Mouse (Mus musculus) embryonic facial prominence, embryonic 10.5 days (tissue): Measurements from ENCODE around the gene Ly75. TPM values are rescaled to one million over a fixed set of nuclear protein-coding genes. Genes with fewer than 3 reads are reported as not detected.

ENCODE experiments used
- DNase-seq: peaks from one replicate; pipeline ENCODE4 v3.0.0-alpha.2; 2017; ENCODE audit warnings: low spot score
- H3K27ac ChIP-seq: fragments of 300-500 bp; sonication (generic); replicated peaks from 2 replicates; pipeline ENCODE4 v1.5.1; 2016; ENCODE audit warnings: mild to moderate bottlenecking
- H3K27me3 ChIP-seq: fragments of 300-500 bp; sonication (generic); replicated peaks from 2 replicates; pipeline ENCODE4 v1.6.1; 2016; ENCODE audit warnings: low read depth, mild to moderate bottlenecking; ENCODE audit not compliant: poor library complexity, severe bottlenecking
- H3K36me3 ChIP-seq: fragments of 300-500 bp; sonication (generic); replicated peaks from 2 replicates; pipeline ENCODE4 v1.6.1; 2016; ENCODE audit warnings: mild to moderate bottlenecking, moderate library complexity
- H3K4me1 ChIP-seq: fragments of 300-500 bp; sonication (generic); 2 replicates; pipeline ENCODE4 v1.6.1; 2016
- H3K4me3 ChIP-seq: fragments of 300-500 bp; sonication (generic); 2 replicates; pipeline ENCODE4 v1.5.1; 2016; ENCODE audit warnings: mild to moderate bottlenecking, moderate library complexity
- H3K9me3 ChIP-seq: fragments of 300-500 bp; sonication (generic); 2 replicates; pipeline ENCODE4 v1.6.1; 2016; ENCODE audit warnings: mild to moderate bottlenecking
- WGBS: fragments of 180-500 bp; shearing (Covaris S2); methylation state at CpG from one replicate; pipeline ENCODE4 v1.1.7; 2016; 5-methylcytosine and 5-hydroxymethylcytosine counted together
- polyA plus RNA-seq: library from polyadenylated mRNA; unstranded; fragments of >200 nt; fragmentation: Nextera tagmentation; extraction: Ambion mirVana; gene quantifications from 2 replicates; pipeline ENCODE4 v1.2.1, GENCODE M21; 2016

Ly75 gene
- polyA plus RNA-seq: 5.6 and 6.6 TPM in 2 replicates

GRCm38 (mm10) chr2:60382858-60383669 lies at the start of gene Ly75:
Gene Ly75, minus strand, starts transcription at chr2:60383303.
- DNase-seq: peak; percentile 95
- Histone ChIP-seq H3K4me3 (peak within 1 kb of the TSS; percentile 74), H3K27me3 (peaks cover 22% of the 10 kb centered on the region), H3K4me1 (peaks cover 15% of the 10 kb centered on the region), H3K27ac (peak within 1 kb of the TSS; percentile 82), H3K9me3 (no peaks in the 10 kb centered on the region), H3K36me3 (no peaks in the 10 kb centered on the region)
- under 1% methylated on average over 46 of the region's 46 CpGs for WGBS

- no peak for DNase-seq
- Histone ChIP-seq H3K4me3 (no peak overlapping the region), H3K9me3 (no peaks in the 10 kb centered on the region), H3K4me1 (no peaks in the 10 kb centered on the region), H3K27ac (no peak overlapping the region), H3K36me3 (no peaks in the 10 kb centered on the region), H3K27me3 (no peaks in the 10 kb centered on the region)
- WGBS: 80% methylated on average over 8 of the region's 8 CpGs
These were observed 47.4 kb upstream of the Ly75 start for GRCm38 (mm10) chr2:60430315-60431021.

GRCm38 (mm10) chr2:60418075-60418474 lies 35.0 kb upstream of the Ly75 start:
- 0 out of 2 replicates have a peak, but pooled peaks cover 2% of the 10 kb centered on the region for H3K4me1 ChIP-seq
- no peaks in the 10 kb centered on the region for H3K36me3 ChIP-seq
- H3K4me3 ChIP-seq: no peak overlapping the region
- H3K27me3 ChIP-seq: no peaks in the 10 kb centered on the region
- no peak overlapping the region for H3K27ac ChIP-seq
- no peaks in the 10 kb centered on the region for H3K9me3 ChIP-seq
- WGBS: 12% methylated on average over 6 of the region's 6 CpGs
- peak; percentile 77 for DNase-seq

- Histone ChIP-seq H3K4me1 (peaks cover 12% of the 10 kb centered on the region), H3K27me3 (no peaks in the 10 kb centered on the region), H3K4me3 (no peak overlapping the region), H3K9me3 (no peaks in the 10 kb centered on the region), H3K27ac (no peak overlapping the region), H3K36me3 (no peaks in the 10 kb centered on the region)
- WGBS: 54% methylated on average over 8 of the region's 8 CpGs
- no peak for DNase-seq
These were observed 31.2 kb upstream of the Ly75 start for GRCm38 (mm10) chr2:60414334-60414733.

- Histone ChIP-seq H3K4me3 (no peak overlapping the region), H3K9me3 (no peaks in the 10 kb centered on the region), H3K27me3 (no peaks in the 10 kb centered on the region), H3K27ac (no peak overlapping the region), H3K36me3 (no peaks in the 10 kb centered on the region), H3K4me1 (peaks cover 12% of the 10 kb centered on the region)
- 85% methylated on average over 18 of the region's 18 CpGs for WGBS
- DNase-seq: no peak
These were observed 30.0 kb upstream of the Ly75 start for GRCm38 (mm10) chr2:60413006-60413650.

GRCm38 (mm10) chr2:60411181-60411580 lies 28.1 kb upstream of the Ly75 start:
- no peak overlapping the region for H3K4me3 ChIP-seq
- 82% methylated on average over 7 of the region's 7 CpGs for WGBS
- no peaks in the 10 kb centered on the region for H3K36me3 ChIP-seq
- H3K27me3 ChIP-seq: no peaks in the 10 kb centered on the region
- H3K27ac ChIP-seq: no peak overlapping the region
- peaks cover 12% of the 10 kb centered on the region for H3K4me1 ChIP-seq
- H3K9me3 ChIP-seq: no peaks in the 10 kb centered on the region
- DNase-seq: no peak

GRCm38 (mm10) chr2:60409989-60410763 lies 27.1 kb upstream of the Ly75 start:
- no peak overlapping the region for H3K27ac ChIP-seq
- 72% methylated on average over 11 of the region's 11 CpGs for WGBS
- no peak for DNase-seq
- H3K9me3 ChIP-seq: no peaks in the 10 kb centered on the region
- no peaks in the 10 kb centered on the region for H3K27me3 ChIP-seq
- no peaks in the 10 kb centered on the region for H3K36me3 ChIP-seq
- H3K4me3 ChIP-seq: no peak overlapping the region
- H3K4me1 ChIP-seq: peaks cover 12% of the 10 kb centered on the region

- Histone ChIP-seq H3K4me3 (no peak overlapping the region), H3K27ac (no peak overlapping the region), H3K36me3 (no peaks in the 10 kb centered on the region), H3K4me1 (peaks cover 12% of the 10 kb centered on the region), H3K27me3 (no peaks in the 10 kb centered on the region), H3K9me3 (no peaks in the 10 kb centered on the region)
- 78% methylated on average over 6 of the region's 6 CpGs for WGBS
- DNase-seq: no peak
These were observed 26.1 kb upstream of the Ly75 start for GRCm38 (mm10) chr2:60409194-60409593.

GRCm38 (mm10) chr2:60407387-60407786 lies 24.3 kb upstream of the Ly75 start:
- no peaks in the 10 kb centered on the region for H3K36me3 ChIP-seq
- WGBS: 87% methylated on average over 2 of the region's 2 CpGs

GRCm38 (mm10) chr2:60405431-60405830 lies 22.3 kb upstream of the Ly75 start:
- no peaks in the 10 kb centered on the region for H3K9me3 ChIP-seq
- H3K4me3 ChIP-seq: no peak overlapping the region
- no peak for DNase-seq
- H3K27ac ChIP-seq: no peak overlapping the region
- H3K36me3 ChIP-seq: no peaks in the 10 kb centered on the region
- 91% methylated on average over 5 of the region's 5 CpGs for WGBS
- H3K4me1 ChIP-seq: peaks cover 6% of the 10 kb centered on the region
- no peaks in the 10 kb centered on the region for H3K27me3 ChIP-seq

More at GRCm38 (mm10) chr2:60407387-60407786, 24.3 kb upstream of the Ly75 start:
- no peaks in the 10 kb centered on the region for H3K9me3 ChIP-seq
- H3K27me3 ChIP-seq: no peaks in the 10 kb centered on the region
- no peak overlapping the region for H3K4me3 ChIP-seq
- H3K4me1 ChIP-seq: peaks cover 8% of the 10 kb centered on the region
- no peak overlapping the region for H3K27ac ChIP-seq
- no peak for DNase-seq

GRCm38 (mm10) chr2:60404763-60405162 lies 21.7 kb upstream of the Ly75 start:
- Histone ChIP-seq H3K27ac (no peak overlapping the region), H3K4me3 (no peak overlapping the region), H3K36me3 (no peaks in the 10 kb centered on the region), H3K27me3 (no peaks in the 10 kb centered on the region), H3K9me3 (no peaks in the 10 kb centered on the region), H3K4me1 (no peaks in the 10 kb centered on the region; the same call in 1 of the 2 replicates)
- DNase-seq: no peak
- 93% methylated on average over 7 of the region's 7 CpGs for WGBS

- H3K9me3 ChIP-seq: no peaks in the 10 kb centered on the region
- H3K27ac ChIP-seq: no peak overlapping the region
- no peak for DNase-seq
- WGBS: 85% methylated on average over 5 of the region's 5 CpGs
- no peaks in the 10 kb centered on the region for H3K36me3 ChIP-seq
- H3K27me3 ChIP-seq: no peaks in the 10 kb centered on the region
- no peaks in the 10 kb centered on the region for H3K4me1 ChIP-seq
- H3K4me3 ChIP-seq: no peak overlapping the region
These were observed 18.6 kb upstream of the Ly75 start for GRCm38 (mm10) chr2:60401694-60402093.
